Mouse (Mus musculus): ENCODE results near the gene Srebf2. TPM values are rescaled to one million over a fixed set of nuclear protein-coding genes. Genes with fewer than 3 reads are reported as not detected.

The Srebf2 gene
- total RNA-seq, 2 experiments from 2014 or later, result 37.0 to 42.8 TPM

- DNase-seq, result no peak
These were observed 9.9 kb downstream of the Srebf2 start for GRCm38 (mm10) chr15:82156902-82157301.

DNA sequence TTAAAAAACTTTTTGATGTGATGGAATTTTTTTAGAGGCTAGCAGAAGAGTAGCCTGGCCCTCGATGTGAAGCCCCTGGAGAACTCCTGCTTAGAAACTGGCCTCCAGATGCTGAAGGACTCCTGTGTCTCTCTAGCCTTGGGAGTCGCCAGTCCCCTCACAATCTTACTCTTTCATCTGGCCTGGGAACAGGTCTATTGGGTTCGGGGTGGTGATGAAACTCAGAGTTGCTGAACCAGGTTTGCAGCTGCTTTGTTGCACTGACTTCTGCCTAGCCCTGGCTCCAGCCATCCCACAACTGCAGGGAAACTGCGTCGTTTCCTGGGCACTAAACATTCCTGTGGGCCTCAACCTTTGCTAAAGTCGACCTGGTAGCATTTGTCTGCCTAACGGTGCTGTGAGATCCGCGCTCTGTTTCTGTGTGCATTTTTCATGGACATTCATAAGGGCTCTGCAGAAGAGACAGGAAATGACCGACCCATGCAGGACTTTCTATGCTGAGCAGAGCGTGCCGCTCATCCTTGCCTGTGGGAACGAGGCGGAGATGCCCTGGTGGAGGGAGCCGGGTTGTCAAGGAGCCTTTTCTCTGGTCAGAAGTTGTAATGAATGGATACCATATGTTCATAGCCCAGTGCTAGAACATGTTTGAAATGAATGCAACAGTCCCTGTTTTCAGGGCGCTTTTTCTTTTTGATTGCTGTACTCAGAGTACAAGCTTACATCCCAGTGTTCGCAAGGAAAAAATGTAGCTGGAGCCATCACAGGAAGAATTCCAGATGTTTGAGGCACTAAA lies 11.5 kb downstream of the Srebf2 start:
- DNase-seq, result no peak

DNA sequence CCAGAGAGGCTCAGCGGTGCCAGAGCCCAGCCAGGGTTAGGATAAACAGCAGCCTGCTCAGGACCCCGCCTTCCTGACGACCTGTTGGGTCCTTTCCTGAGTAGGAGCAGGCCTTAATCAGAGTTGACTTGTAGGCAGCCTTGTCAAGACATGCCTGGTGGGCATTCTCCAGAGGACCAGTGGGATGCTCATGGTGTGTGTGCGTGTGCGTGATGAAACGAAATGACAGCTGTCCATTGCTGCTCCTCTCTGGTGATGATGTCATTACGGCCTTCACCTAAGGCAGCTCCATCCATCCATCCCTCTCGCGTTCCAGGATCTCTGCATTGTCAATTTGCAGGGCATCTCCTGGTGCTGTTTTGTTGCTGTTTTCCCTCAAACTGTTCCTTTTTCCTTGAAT lies 12.5 kb downstream of the Srebf2 start:
- no peak for DNase-seq

DNA sequence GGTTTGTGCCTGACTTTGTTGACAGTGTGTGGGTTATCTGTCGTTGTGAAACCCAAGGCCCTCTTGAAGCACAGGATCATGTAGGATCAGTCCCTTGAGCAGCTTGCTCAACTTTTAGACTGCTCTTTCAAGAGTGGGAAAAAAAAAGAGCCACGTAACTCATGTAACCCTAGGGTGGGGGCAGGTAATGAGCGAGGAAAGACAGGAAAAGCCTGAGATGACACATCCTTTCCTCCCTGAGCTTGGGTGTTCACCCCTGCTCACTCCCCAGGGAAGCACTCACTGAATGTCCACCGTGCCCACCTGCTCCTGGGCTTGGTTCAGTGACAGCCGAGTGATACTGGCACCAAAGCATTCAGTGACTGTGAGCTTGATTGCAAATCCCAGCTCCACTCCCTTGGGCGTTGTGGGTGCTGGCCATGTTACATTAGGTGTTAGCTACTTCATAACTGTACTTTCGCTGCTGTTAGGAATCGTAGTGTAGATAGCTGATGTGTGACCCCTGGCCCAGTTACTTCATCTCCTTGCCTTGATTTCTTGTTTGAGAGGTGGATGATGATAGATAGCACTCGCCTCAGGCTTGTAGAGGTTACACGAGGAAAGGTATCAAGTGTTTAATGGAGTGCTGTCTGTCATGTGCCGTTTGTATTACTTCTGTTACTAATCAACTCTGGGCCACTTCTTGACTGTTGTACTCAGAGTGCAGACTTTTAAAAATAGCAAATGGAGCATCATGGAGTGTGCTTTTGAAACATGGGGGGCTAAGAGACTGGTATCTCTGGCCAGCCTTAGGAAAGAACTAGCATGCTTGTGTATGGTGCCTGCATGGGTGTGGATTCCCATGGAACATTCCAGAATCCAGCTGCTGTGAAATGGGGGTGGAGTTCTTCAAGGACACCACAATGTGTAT lies 14.0 kb downstream of the Srebf2 start:
- no peak for DNase-seq

- no peak for DNase-seq
These were observed 15.1 kb downstream of the Srebf2 start for GRCm38 (mm10) chr15:82161965-82162600.

GRCm38 (mm10) chr15:82163356-82164060 lies 16.5 kb downstream of the Srebf2 start:
- DNase-seq, result no peak

DNA sequence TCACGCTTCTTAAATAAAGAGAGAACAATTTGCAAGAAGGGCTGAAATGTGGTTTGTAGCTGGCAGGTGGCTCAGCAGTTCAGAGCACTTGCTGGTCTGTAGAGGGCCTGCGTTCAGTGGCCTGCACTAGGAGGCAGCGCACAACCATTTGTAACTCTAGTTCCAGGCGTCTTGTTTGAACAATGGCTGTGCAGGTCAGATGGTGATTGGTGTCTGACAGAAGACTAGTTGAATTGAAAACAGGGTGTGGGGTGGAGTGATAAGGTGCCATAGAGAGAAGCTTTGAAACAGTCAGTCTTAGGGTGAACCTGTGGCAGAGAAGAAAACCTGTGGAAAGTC lies 17.0 kb downstream of the Srebf2 start:
- no peak for DNase-seq

- no peak for DNase-seq
These were observed 17.5 kb downstream of the Srebf2 start for GRCm38 (mm10) chr15:82164496-82164895.

DNA sequence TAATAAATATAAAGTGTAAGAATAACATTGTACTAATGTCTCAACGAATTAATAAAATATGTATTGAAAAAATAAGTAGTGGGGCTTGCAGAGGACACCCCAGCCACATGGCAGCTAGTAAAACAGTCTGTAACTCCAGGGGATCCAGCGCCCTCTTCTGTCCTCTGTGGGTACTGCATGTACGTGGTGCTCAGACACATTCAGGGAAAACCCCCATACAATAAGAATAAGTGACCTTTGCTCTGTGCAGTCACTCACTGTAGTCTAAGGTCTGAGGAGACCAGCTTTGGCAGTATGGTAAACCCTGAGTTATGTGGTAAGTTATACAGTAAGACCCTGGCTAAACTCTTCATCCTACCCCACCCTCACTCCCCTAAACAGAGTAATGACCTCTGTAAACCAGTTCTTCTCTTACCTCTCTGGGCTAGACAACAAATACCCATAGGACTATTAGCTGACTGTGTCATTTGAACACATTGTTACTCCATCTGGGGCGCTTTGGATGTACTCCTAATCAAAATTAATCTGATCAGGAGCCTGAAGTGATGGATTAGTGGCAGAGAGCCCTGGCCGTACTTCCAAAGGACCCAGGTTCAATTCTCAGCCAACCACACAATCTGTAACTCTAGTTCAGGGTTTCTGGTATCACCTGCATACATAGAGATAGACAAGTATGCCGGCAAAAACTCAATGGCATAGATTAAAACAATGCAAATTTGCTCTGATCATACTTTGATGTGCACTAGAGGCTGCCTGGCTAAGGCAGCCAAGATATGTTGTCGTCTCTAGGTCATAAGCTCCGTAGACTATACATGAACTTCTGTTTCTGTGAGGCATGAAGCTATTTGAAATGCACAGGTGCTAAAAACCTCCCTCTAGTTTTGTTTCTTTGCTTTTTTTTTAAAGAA lies 18.6 kb downstream of the Srebf2 start:
- peak; percentile 88 for DNase-seq

GRCm38 (mm10) chr15:82166240-82167100 lies 19.5 kb downstream of the Srebf2 start:
- no peak for DNase-seq

- no peak for DNase-seq
These were observed 20.5 kb downstream of the Srebf2 start for GRCm38 (mm10) chr15:82167201-82168168.

DNA sequence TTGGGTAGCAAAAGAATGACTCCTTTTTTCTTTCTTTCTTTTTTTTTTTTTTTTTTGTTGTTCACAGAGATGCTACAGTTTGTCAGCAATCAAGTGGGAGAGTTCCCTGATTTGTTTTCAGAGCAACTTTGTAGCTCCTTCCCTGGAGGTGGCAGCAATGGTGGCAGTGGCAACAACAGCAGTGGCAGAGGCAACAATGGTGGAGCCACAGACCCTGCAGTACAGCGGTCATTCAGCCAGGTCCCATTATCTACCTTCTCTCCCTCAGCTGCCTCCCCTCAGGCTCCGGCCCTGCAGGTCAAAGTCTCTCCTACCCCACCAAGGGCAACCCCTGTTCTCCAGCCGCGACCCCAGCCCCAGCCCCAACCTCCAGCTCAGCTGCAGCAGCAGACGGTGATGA lies 22.7 kb downstream of the Srebf2 start:
- DNase-seq, result no peak

DNA sequence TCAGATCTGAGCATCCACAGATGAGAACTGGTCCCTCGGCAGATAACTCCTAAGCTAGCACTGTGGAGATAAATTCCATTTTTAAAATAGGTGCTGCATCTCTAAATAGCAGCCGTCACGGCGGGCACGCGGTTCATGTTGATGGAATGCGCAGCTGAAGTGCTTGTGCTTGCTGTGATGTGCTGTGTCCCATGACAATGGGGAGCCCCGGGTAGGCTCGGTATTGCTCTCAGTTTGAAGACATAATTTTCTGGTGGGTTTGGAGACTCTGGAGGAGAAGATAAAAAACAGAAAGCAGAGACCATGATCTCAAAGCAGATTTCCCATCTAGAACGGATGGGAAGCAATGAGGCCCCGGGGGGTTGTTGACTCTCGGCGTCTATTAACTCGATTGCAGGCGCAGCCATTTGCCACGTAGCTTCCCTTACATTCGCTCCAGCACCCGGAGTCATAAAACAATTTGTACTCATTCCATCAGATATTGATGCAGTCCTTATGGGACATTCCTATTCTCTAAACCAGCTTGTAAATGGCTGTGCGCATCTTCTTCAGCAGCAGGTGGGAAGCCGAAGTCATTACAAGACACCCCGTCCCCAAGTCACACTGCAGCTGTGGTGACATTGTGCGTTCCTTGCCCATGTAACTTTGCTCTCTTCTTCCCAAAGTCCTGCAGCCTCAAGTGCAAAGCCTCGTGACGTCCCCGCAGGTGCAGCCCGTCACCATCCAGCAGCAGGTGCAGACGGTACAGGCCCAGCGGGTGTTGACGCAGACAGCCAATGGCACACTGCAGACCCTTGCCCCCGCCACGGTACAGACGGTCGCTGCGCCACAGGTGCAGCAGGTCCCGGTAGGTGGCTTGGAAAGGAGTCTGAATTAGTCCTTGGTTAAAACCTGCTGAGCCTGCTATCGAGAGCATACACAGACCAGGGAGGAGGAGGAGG lies 23.7 kb downstream of the Srebf2 start:
- DNase-seq, result no peak

DNA sequence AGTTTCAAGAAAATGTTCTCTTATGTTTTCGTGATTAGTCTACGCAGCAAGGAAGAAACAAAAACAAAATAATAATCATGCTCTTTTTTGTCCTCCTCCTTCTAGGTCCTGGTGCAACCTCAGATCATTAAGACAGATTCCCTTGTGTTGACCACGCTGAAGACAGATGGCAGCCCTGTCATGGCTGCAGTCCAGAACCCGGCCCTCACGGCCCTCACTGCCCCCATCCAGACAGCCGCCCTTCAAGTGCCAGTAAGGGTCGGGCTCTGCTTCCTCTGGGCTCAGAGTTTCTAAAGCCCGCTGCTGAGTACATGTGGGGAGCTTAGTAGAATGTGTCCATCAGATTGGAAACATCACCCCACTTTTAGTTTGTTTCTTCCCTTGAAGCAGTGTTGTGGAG lies 25.7 kb downstream of the Srebf2 start:
- no peak for DNase-seq

GRCm38 (mm10) chr15:82175091-82175490 lies 28.1 kb downstream of the Srebf2 start:
- DNase-seq, result no peak

- no peak for DNase-seq
These were observed 30.8 kb downstream of the Srebf2 start for GRCm38 (mm10) chr15:82177743-82178290.

- DNase-seq, result no peak
These were observed 34.1 kb downstream of the Srebf2 start for GRCm38 (mm10) chr15:82181131-82181530.
